Mouse (Mus musculus) limb, embryonic 10.5 days (tissue): Measurements from ENCODE around the gene Ptx4. TPM values are rescaled to one million over a fixed set of nuclear protein-coding genes. Genes with fewer than 3 reads are reported as not detected.
A peak's percentile ranks its signal among the peaks of the same experiment; 100 is the strongest.
"Not testable (repeated sequence)": the region's sequence is repeated elsewhere in the genome, so short reads cannot be mapped to it uniquely, and the experiment has no call there.

Experiments
- DNase-seq: peaks from one replicate; pipeline ENCODE4 v3.0.0-alpha.2; 2017; ENCODE audit warnings: low spot score
- H3K27ac ChIP-seq: fragments of 300-500 bp; sonication (generic); 2 replicates; pipeline ENCODE4 v1.5.1; 2016; ENCODE audit warnings: mild to moderate bottlenecking
- H3K27me3 ChIP-seq: fragments of 300-500 bp; sonication (generic); 2 replicates; pipeline ENCODE4 v1.6.1; 2016; ENCODE audit warnings: low read depth, mild to moderate bottlenecking; ENCODE audit not compliant: poor library complexity, severe bottlenecking
- H3K36me3 ChIP-seq: fragments of 300-500 bp; sonication (generic); 2 replicates; pipeline ENCODE4 v1.6.1; 2016; ENCODE audit warnings: mild to moderate bottlenecking, moderate library complexity
- H3K4me1 ChIP-seq: fragments of 300-500 bp; sonication (generic); 2 replicates; pipeline ENCODE4 v1.6.1; 2016
- H3K4me3 ChIP-seq: fragments of 300-500 bp; sonication (generic); 2 replicates; pipeline ENCODE4 v1.5.1; 2016; ENCODE audit warnings: mild to moderate bottlenecking, moderate library complexity
- H3K9me3 ChIP-seq: fragments of 300-500 bp; sonication (generic); replicated peaks from 2 replicates; pipeline ENCODE4 v1.6.1; 2016; ENCODE audit warnings: mild to moderate bottlenecking
- WGBS: fragments of 180-500 bp; shearing (Covaris S2); methylation state at CpG from one replicate; pipeline ENCODE4 v1.1.7; 2016; 5-methylcytosine and 5-hydroxymethylcytosine counted together
- polyA plus RNA-seq: library from polyadenylated mRNA; unstranded; fragments of >200 nt; fragmentation: Nextera tagmentation; extraction: Ambion mirVana; gene quantifications from 2 replicates; pipeline ENCODE4 v1.2.1, GENCODE M21; 2016

The Ptx4 gene
- polyA plus RNA-seq, 1 experiment from 2014 or later: 0.23 TPM

GRCm38 (mm10) chr17:25125442-25126060 is 5.0 kb downstream of the Ptx4 start:
- H3K27ac ChIP-seq, H3K27me3 ChIP-seq, H3K9me3 ChIP-seq, H3K36me3 ChIP-seq, H3K4me3 ChIP-seq, DNase-seq, H3K4me1 ChIP-seq: not testable (repeated sequence)
- 81% methylated on average over 3 of the region's 3 CpGs for WGBS

- Histone ChIP-seq H3K4me3 (no peak overlapping the region), H3K36me3 (no peaks in the 10 kb centered on the region), H3K4me1 (no peaks in the 10 kb centered on the region), H3K27ac (no peak overlapping the region), H3K9me3 (no peaks in the 10 kb centered on the region), H3K27me3 (peaks cover 5% of the 10 kb centered on the region; the same call in 1 of the 2 replicates)
- WGBS: 76% methylated on average over 8 of the region's 8 CpGs
- no peak for DNase-seq
These were observed 6.5 kb downstream of the Ptx4 start for GRCm38 (mm10) chr17:25127079-25127478.

GRCm38 (mm10) chr17:25127681-25128080 is 7.1 kb downstream of the Ptx4 start:
- H3K4me3 ChIP-seq: no peak overlapping the region
- H3K27ac ChIP-seq: no peak overlapping the region
- WGBS: 79% methylated on average over 9 of the region's 9 CpGs
- no peak for DNase-seq
- no peaks in the 10 kb centered on the region for H3K4me1 ChIP-seq
- peaks cover 3% of the 10 kb centered on the region; the same call in 1 of the 2 replicates for H3K27me3 ChIP-seq
- no peaks in the 10 kb centered on the region for H3K36me3 ChIP-seq
- H3K9me3 ChIP-seq: no peaks in the 10 kb centered on the region

GRCm38 (mm10) chr17:25130060-25130459 is 9.5 kb downstream of the Ptx4 start:
- no peaks in the 10 kb centered on the region for H3K36me3 ChIP-seq
- no peak overlapping the region for H3K27ac ChIP-seq
- H3K27me3 ChIP-seq: no peaks in the 10 kb centered on the region
- no peaks in the 10 kb centered on the region for H3K9me3 ChIP-seq
- H3K4me1 ChIP-seq: peaks cover 11% of the 10 kb centered on the region
- no peak for DNase-seq
- no peak overlapping the region for H3K4me3 ChIP-seq
- 88% methylated on average over 1 of the region's 1 CpGs for WGBS

- WGBS: under 1% methylated on average over 40 of the region's 40 CpGs
- DNase-seq: peak; percentile 99
- Histone ChIP-seq H3K9me3 (no peaks in the 10 kb centered on the region), H3K4me3 (peak within 1 kb of the TSS; percentile 76), H3K27ac (peak within 1 kb of the TSS; percentile 75), H3K36me3 (peaks cover 9% of the 10 kb centered on the region; the same call in 1 of the 2 replicates), H3K27me3 (no peaks in the 10 kb centered on the region), H3K4me1 (peaks cover 11% of the 10 kb centered on the region)
These were observed 12.7 kb downstream of the Ptx4 start, which contains the start of gene Clcn7 for GRCm38 (mm10) chr17:25133275-25133698. Gene Clcn7 (plus strand): TSS chr17:25133391.

- H3K27ac ChIP-seq: no peak overlapping the region
- no peaks in the 10 kb centered on the region for H3K27me3 ChIP-seq
- WGBS: 88% methylated on average over 6 of the region's 6 CpGs
- H3K36me3 ChIP-seq: peaks cover 14% of the 10 kb centered on the region
- no peak for DNase-seq
- H3K4me3 ChIP-seq: no peak overlapping the region
- H3K9me3 ChIP-seq: no peaks in the 10 kb centered on the region
- peaks cover 11% of the 10 kb centered on the region for H3K4me1 ChIP-seq
These were observed 15.1 kb downstream of the Ptx4 start for GRCm38 (mm10) chr17:25135622-25136021.

- WGBS: 100% methylated on average over 1 of the region's 1 CpGs
These were observed 18.2 kb downstream of the Ptx4 start for GRCm38 (mm10) chr17:25138803-25139202.

GRCm38 (mm10) chr17:25139960-25140359 is 19.4 kb downstream of the Ptx4 start:
- no peaks in the 10 kb centered on the region for H3K4me1 ChIP-seq
- DNase-seq: no peak
- no peak overlapping the region for H3K27ac ChIP-seq
- H3K4me3 ChIP-seq: no peak overlapping the region
- 72% methylated on average over 4 of the region's 4 CpGs for WGBS
- peaks cover 35% of the 10 kb centered on the region for H3K36me3 ChIP-seq
- no peaks in the 10 kb centered on the region for H3K27me3 ChIP-seq
- H3K9me3 ChIP-seq: no peaks in the 10 kb centered on the region

More at GRCm38 (mm10) chr17:25138803-25139202, 18.2 kb downstream of the Ptx4 start:
- H3K36me3 ChIP-seq: peaks cover 23% of the 10 kb centered on the region
- no peaks in the 10 kb centered on the region for H3K9me3 ChIP-seq
- no peak overlapping the region for H3K4me3 ChIP-seq
- peaks cover 10% of the 10 kb centered on the region for H3K4me1 ChIP-seq
- H3K27ac ChIP-seq: no peak overlapping the region
- H3K27me3 ChIP-seq: no peaks in the 10 kb centered on the region
- DNase-seq: no peak

GRCm38 (mm10) chr17:25162161-25162560 is 41.6 kb downstream of the Ptx4 start, which contains the start of gene Ccdc154:
Gene Ccdc154 (plus strand): TSS chr17:25162461.
- 83% methylated on average over 1 of the region's 1 CpGs for WGBS
- H3K27me3 ChIP-seq: no peaks in the 10 kb centered on the region
- no peak within 1 kb of the TSS for H3K4me3 ChIP-seq
- H3K36me3 ChIP-seq: peaks cover 43% of the 10 kb centered on the region
- DNase-seq: no peak
- H3K9me3 ChIP-seq: no peaks in the 10 kb centered on the region
- 0 out of 2 replicates have a peak, but pooled peaks cover 3% of the 10 kb centered on the region for H3K4me1 ChIP-seq
- H3K27ac ChIP-seq: no peak within 1 kb of the TSS

GRCm38 (mm10) chr17:25163387-25163786 is 42.8 kb downstream of the Ptx4 start:
- H3K36me3 ChIP-seq: peaks cover 32% of the 10 kb centered on the region
- 79% methylated on average over 7 of the region's 7 CpGs for WGBS
- H3K4me1 ChIP-seq: 0 out of 2 replicates have a peak, but pooled peaks cover 3% of the 10 kb centered on the region
- H3K9me3 ChIP-seq: no peaks in the 10 kb centered on the region
- H3K27ac ChIP-seq: no peak overlapping the region
- DNase-seq: no peak
- no peak overlapping the region for H3K4me3 ChIP-seq
- no peaks in the 10 kb centered on the region for H3K27me3 ChIP-seq

- no peak overlapping the region for H3K4me3 ChIP-seq
- WGBS: 88% methylated on average over 3 of the region's 3 CpGs
- no peak for DNase-seq
- H3K36me3 ChIP-seq: peaks cover 23% of the 10 kb centered on the region
- H3K27me3 ChIP-seq: no peaks in the 10 kb centered on the region
- no peak overlapping the region for H3K27ac ChIP-seq
- no peaks in the 10 kb centered on the region for H3K9me3 ChIP-seq
- H3K4me1 ChIP-seq: 0 out of 2 replicates have a peak, but pooled peaks cover 3% of the 10 kb centered on the region
These were observed 44.2 kb downstream of the Ptx4 start for GRCm38 (mm10) chr17:25164770-25165169.

GRCm38 (mm10) chr17:25165970-25166671 is 45.6 kb downstream of the Ptx4 start:
- DNase-seq: no peak
- Histone ChIP-seq H3K27me3 (no peaks in the 10 kb centered on the region), H3K4me3 (no peak overlapping the region), H3K36me3 (peaks cover 9% of the 10 kb centered on the region), H3K9me3 (no peaks in the 10 kb centered on the region), H3K27ac (no peak overlapping the region), H3K4me1 (0 out of 2 replicates have a peak, but pooled peaks cover 3% of the 10 kb centered on the region)
- WGBS: 54% methylated on average over 6 of the region's 6 CpGs

- no peak for DNase-seq
- Histone ChIP-seq H3K27ac (no peak overlapping the region), H3K4me3 (no peak overlapping the region), H3K36me3 (no peaks in the 10 kb centered on the region), H3K27me3 (no peaks in the 10 kb centered on the region), H3K9me3 (no peaks in the 10 kb centered on the region), H3K4me1 (no peaks in the 10 kb centered on the region)
- WGBS: 91% methylated on average over 2 of the region's 2 CpGs
These were observed 49.1 kb downstream of the Ptx4 start for GRCm38 (mm10) chr17:25169706-25170105.
